Mouse (Mus musculus): ENCODE measurements around the gene Gpr3. TPM values are rescaled to one million over a fixed set of nuclear protein-coding genes. Genes with fewer than 3 reads are reported as not detected.

Gpr3 gene
- polyA plus RNA-seq, 1 experiment from 2014 or later: 0.35 TPM

GRCm38 (mm10) chr4:133186856-133187255 is 25.5 kb downstream of the Gpr3 start:
- no peak for DNase-seq (ENCODE audit: low spot score)
- Histone ChIP-seq H3K27me3 (ENCODE audit: insufficient read depth, poor library complexity, severe bottlenecking) (no peaks in the 10 kb centered on the region), H3K4me1 (replicated peaks) (peaks cover 25% of the 10 kb centered on the region), H3K36me3 (peaks cover 81% of the 10 kb centered on the region), H3K4me3 (no peak overlapping the region), H3K9me3 (no peaks in the 10 kb centered on the region), H3K27ac (no peak overlapping the region)
- 97% methylated on average over 5 of the region's 5 CpGs for WGBS

- no peak overlapping the region for H3K4me3 ChIP-seq
These were observed 26.4 kb downstream of the Gpr3 start for GRCm38 (mm10) chr4:133185893-133186292.

GRCm38 (mm10) chr4:133184898-133185665 is 27.3 kb downstream of the Gpr3 start:
- Histone ChIP-seq H3K9me3 (no peaks in the 10 kb centered on the region), H3K4me1 (replicated peaks) (peaks cover 25% of the 10 kb centered on the region), H3K36me3 (peaks cover 67% of the 10 kb centered on the region), H3K27me3 (ENCODE audit: insufficient read depth, poor library complexity, severe bottlenecking) (no peaks in the 10 kb centered on the region), H3K27ac (0 out of 2 replicates have a peak overlapping the region, but pooled peaks have one; percentile 25), H3K4me3 (no peak overlapping the region)
- 56% methylated on average over 15 of the region's 15 CpGs for WGBS
- DNase-seq (ENCODE audit: low spot score): no peak

More at GRCm38 (mm10) chr4:133185893-133186292, 26.4 kb downstream of the Gpr3 start:
- Histone ChIP-seq H3K4me1 (replicated peaks) (peaks cover 25% of the 10 kb centered on the region), H3K9me3 (no peaks in the 10 kb centered on the region), H3K27me3 (ENCODE audit: insufficient read depth, poor library complexity, severe bottlenecking) (no peaks in the 10 kb centered on the region), H3K36me3 (peaks cover 74% of the 10 kb centered on the region), H3K27ac (no peak overlapping the region)
- 93% methylated on average over 8 of the region's 8 CpGs for WGBS
- no peak for DNase-seq (ENCODE audit: low spot score)

- 0 out of 2 replicates have a peak overlapping the region, but pooled peaks have one; percentile 25 for H3K27ac ChIP-seq
- WGBS: 68% methylated on average over 14 of the region's 14 CpGs
These were observed 28.1 kb downstream of the Gpr3 start for GRCm38 (mm10) chr4:133184031-133184897.

GRCm38 (mm10) chr4:133182439-133183033 is 29.8 kb downstream of the Gpr3 start:
- H3K36me3 ChIP-seq: peaks cover 64% of the 10 kb centered on the region
- 94% methylated on average over 8 of the region's 8 CpGs for WGBS
- peaks cover 28% of the 10 kb centered on the region for H3K4me1 ChIP-seq (replicated peaks)
- no peak overlapping the region for H3K4me3 ChIP-seq
- no peak for DNase-seq (ENCODE audit: low spot score)
- no peaks in the 10 kb centered on the region for H3K27me3 ChIP-seq (ENCODE audit: insufficient read depth, poor library complexity, severe bottlenecking)
- no peaks in the 10 kb centered on the region for H3K9me3 ChIP-seq
- no peak overlapping the region for H3K27ac ChIP-seq

More at GRCm38 (mm10) chr4:133184031-133184897, 28.1 kb downstream of the Gpr3 start:
- Histone ChIP-seq H3K4me3 (no peak overlapping the region), H3K27me3 (ENCODE audit: insufficient read depth, poor library complexity, severe bottlenecking) (no peaks in the 10 kb centered on the region), H3K36me3 (peaks cover 67% of the 10 kb centered on the region), H3K4me1 (replicated peaks) (peaks cover 25% of the 10 kb centered on the region), H3K9me3 (no peaks in the 10 kb centered on the region)
- DNase-seq (ENCODE audit: low spot score): no peak

GRCm38 (mm10) chr4:133179258-133179657 is 33.1 kb downstream of the Gpr3 start:
- Histone ChIP-seq H3K36me3 (peaks cover 50% of the 10 kb centered on the region), H3K4me1 (replicated peaks) (peaks cover 36% of the 10 kb centered on the region), H3K27ac (no peak overlapping the region), H3K27me3 (ENCODE audit: insufficient read depth, poor library complexity, severe bottlenecking) (no peaks in the 10 kb centered on the region), H3K9me3 (no peaks in the 10 kb centered on the region), H3K4me3 (no peak overlapping the region)
- no peak for DNase-seq (ENCODE audit: low spot score)
- 93% methylated on average over 7 of the region's 7 CpGs for WGBS

- H3K36me3 ChIP-seq: peaks cover 50% of the 10 kb centered on the region
- no peaks in the 10 kb centered on the region for H3K9me3 ChIP-seq
- H3K4me3 ChIP-seq: no peak overlapping the region
- H3K27me3 ChIP-seq (ENCODE audit: insufficient read depth, poor library complexity, severe bottlenecking): no peaks in the 10 kb centered on the region
- DNase-seq (ENCODE audit: low spot score): no peak
- H3K4me1 ChIP-seq (replicated peaks): peaks cover 27% of the 10 kb centered on the region
- WGBS: 93% methylated on average over 5 of the region's 5 CpGs
- H3K27ac ChIP-seq: no peak overlapping the region
These were observed 34.0 kb downstream of the Gpr3 start for GRCm38 (mm10) chr4:133178305-133178704.

GRCm38 (mm10) chr4:133176761-133177403 is 35.5 kb downstream of the Gpr3 start:
- WGBS: 88% methylated on average over 18 of the region's 18 CpGs
- peaks cover 39% of the 10 kb centered on the region for H3K36me3 ChIP-seq
- no peaks in the 10 kb centered on the region for H3K9me3 ChIP-seq
- peaks cover 29% of the 10 kb centered on the region for H3K4me1 ChIP-seq (replicated peaks)
- no peak for DNase-seq (ENCODE audit: low spot score)
- H3K4me3 ChIP-seq: no peak overlapping the region
- H3K27ac ChIP-seq: peak overlapping the region; percentile 57; the same call in 1 of the 2 replicates
- no peaks in the 10 kb centered on the region for H3K27me3 ChIP-seq (ENCODE audit: insufficient read depth, poor library complexity, severe bottlenecking)

- Histone ChIP-seq H3K4me1 (replicated peaks) (peaks cover 29% of the 10 kb centered on the region), H3K9me3 (no peaks in the 10 kb centered on the region), H3K4me3 (no peak overlapping the region), H3K27me3 (ENCODE audit: insufficient read depth, poor library complexity, severe bottlenecking) (no peaks in the 10 kb centered on the region), H3K36me3 (peaks cover 43% of the 10 kb centered on the region), H3K27ac (peak overlapping the region; percentile 50; the same call in 1 of the 2 replicates)
- no peak for DNase-seq (ENCODE audit: low spot score)
- WGBS: 70% methylated on average over 14 of the region's 14 CpGs
These were observed 36.2 kb downstream of the Gpr3 start for GRCm38 (mm10) chr4:133175998-133176760.

- Histone ChIP-seq H3K4me1 (replicated peaks) (peaks cover 29% of the 10 kb centered on the region), H3K36me3 (peaks cover 43% of the 10 kb centered on the region), H3K27me3 (ENCODE audit: insufficient read depth, poor library complexity, severe bottlenecking) (no peaks in the 10 kb centered on the region), H3K9me3 (no peaks in the 10 kb centered on the region), H3K27ac (no peak overlapping the region), H3K4me3 (no peak overlapping the region)
- no peak for DNase-seq (ENCODE audit: low spot score)
- 82% methylated on average over 7 of the region's 7 CpGs for WGBS
These were observed 37.1 kb downstream of the Gpr3 start for GRCm38 (mm10) chr4:133175274-133175673.

- H3K27me3 ChIP-seq (ENCODE audit: insufficient read depth, poor library complexity, severe bottlenecking): no peaks in the 10 kb centered on the region
- WGBS: 75% methylated on average over 4 of the region's 4 CpGs
- DNase-seq (ENCODE audit: low spot score): no peak
These were observed 38.0 kb downstream of the Gpr3 start for GRCm38 (mm10) chr4:133174361-133174760.

GRCm38 (mm10) chr4:133172451-133172850 is 39.9 kb downstream of the Gpr3 start:
- Histone ChIP-seq H3K27me3 (ENCODE audit: insufficient read depth, poor library complexity, severe bottlenecking) (no peaks in the 10 kb centered on the region), H3K4me1 (replicated peaks) (peaks cover 29% of the 10 kb centered on the region), H3K36me3 (peaks cover 19% of the 10 kb centered on the region), H3K27ac (no peak overlapping the region), H3K4me3 (no peak overlapping the region), H3K9me3 (no peaks in the 10 kb centered on the region)
- 94% methylated on average over 4 of the region's 4 CpGs for WGBS
- DNase-seq (ENCODE audit: low spot score): no peak

More at GRCm38 (mm10) chr4:133174361-133174760, 38.0 kb downstream of the Gpr3 start:
- Histone ChIP-seq H3K9me3 (no peaks in the 10 kb centered on the region), H3K4me1 (replicated peaks) (peaks cover 31% of the 10 kb centered on the region), H3K27ac (no peak overlapping the region), H3K4me3 (no peak overlapping the region), H3K36me3 (peaks cover 35% of the 10 kb centered on the region)

Data from hindbrain, embryonic 10.5 days (tissue).